Mouse (Mus musculus): ENCODE results near the gene Olfr64. TPM values are rescaled to one million over a fixed set of nuclear protein-coding genes. Genes with fewer than 3 reads are reported as not detected.

Olfr64 gene
- polyA plus RNA-seq, 1 experiment from 2014 or later: not detected

- no peaks in the 10 kb centered on the region for H3K27me3 ChIP-seq (replicated peaks)
- ATAC-seq (replicated peaks): no peak
- no peak overlapping the region for H3K9ac ChIP-seq
- H3K4me1 ChIP-seq: no peaks in the 10 kb centered on the region
- H3K9me3 ChIP-seq: no peaks in the 10 kb centered on the region
- no peak overlapping the region for H3K4me2 ChIP-seq
- no peaks in the 10 kb centered on the region for H3K36me3 ChIP-seq (replicated peaks)
- H3K4me3 ChIP-seq: no peak overlapping the region
- H3K27ac ChIP-seq: no peak overlapping the region
Observed at GRCm38 (mm10) chr7:103865716-103866115, 28.6 kb downstream of the Olfr64 start.

- 89% methylated on average over 3 of the region's 3 CpGs for WGBS
- no peaks in the 10 kb centered on the region for H3K9me3 ChIP-seq
- no peak overlapping the region for H3K9ac ChIP-seq
- H3K4me1 ChIP-seq: no peaks in the 10 kb centered on the region
- H3K4me2 ChIP-seq: no peak overlapping the region
- no peak for ATAC-seq (replicated peaks)
- H3K27ac ChIP-seq: no peak overlapping the region
- H3K27me3 ChIP-seq (replicated peaks): no peaks in the 10 kb centered on the region
- H3K4me3 ChIP-seq: no peak overlapping the region
- H3K36me3 ChIP-seq (replicated peaks): no peaks in the 10 kb centered on the region
Observed at GRCm38 (mm10) chr7:103861531-103861930, 32.8 kb downstream of the Olfr64 start.

- no peaks in the 10 kb centered on the region for H3K4me1 ChIP-seq
- no peak overlapping the region for H3K4me3 ChIP-seq
- ATAC-seq (replicated peaks): no peak
- no peak overlapping the region for H3K27ac ChIP-seq
- H3K27me3 ChIP-seq (replicated peaks): no peaks in the 10 kb centered on the region
- no peak overlapping the region for H3K9ac ChIP-seq
- WGBS: 76% methylated on average over 1 of the region's 1 CpGs
- H3K4me2 ChIP-seq: no peak overlapping the region
- no peaks in the 10 kb centered on the region for H3K9me3 ChIP-seq
- H3K36me3 ChIP-seq (replicated peaks): no peaks in the 10 kb centered on the region
Observed at GRCm38 (mm10) chr7:103860855-103861254, 33.4 kb downstream of the Olfr64 start.

- WGBS: 71% methylated on average over 2 of the region's 2 CpGs
- H3K4me2 ChIP-seq: no peak overlapping the region
- no peaks in the 10 kb centered on the region for H3K9me3 ChIP-seq
Observed at GRCm38 (mm10) chr7:103859076-103859475, 35.2 kb downstream of the Olfr64 start.

GRCm38 (mm10) chr7:103854669-103855068 is 39.6 kb downstream of the Olfr64 start:
- Histone ChIP-seq H3K27ac (no peak overlapping the region), H3K4me3 (no peak overlapping the region), H3K27me3 (replicated peaks) (no peaks in the 10 kb centered on the region), H3K4me1 (no peaks in the 10 kb centered on the region), H3K36me3 (replicated peaks) (no peaks in the 10 kb centered on the region), H3K4me2 (no peak overlapping the region), H3K9ac (no peak overlapping the region), H3K9me3 (no peaks in the 10 kb centered on the region)
- no peak for ATAC-seq (replicated peaks)
- WGBS: 73% methylated on average over 1 of the region's 1 CpGs

More at GRCm38 (mm10) chr7:103859076-103859475, 35.2 kb downstream of the Olfr64 start:
- no peak overlapping the region for H3K9ac ChIP-seq
- no peak overlapping the region for H3K27ac ChIP-seq
- no peak overlapping the region for H3K4me3 ChIP-seq
- H3K27me3 ChIP-seq (replicated peaks): no peaks in the 10 kb centered on the region
- ATAC-seq (replicated peaks): no peak
- H3K36me3 ChIP-seq (replicated peaks): no peaks in the 10 kb centered on the region
- H3K4me1 ChIP-seq: no peaks in the 10 kb centered on the region

GRCm38 (mm10) chr7:103853090-103853489 is 41.2 kb downstream of the Olfr64 start, which contains the start of gene Hbb-y:
Gene Hbb-y, minus strand, starts transcription at chr7:103853216.
- no peak for ATAC-seq (replicated peaks)
- H3K9ac ChIP-seq: no peak within 1 kb of the TSS
- no peak within 1 kb of the TSS for H3K27ac ChIP-seq
- no peak within 1 kb of the TSS for H3K4me2 ChIP-seq
- no peaks in the 10 kb centered on the region for H3K36me3 ChIP-seq (replicated peaks)
- H3K27me3 ChIP-seq (replicated peaks): no peaks in the 10 kb centered on the region
- WGBS: 78% methylated on average over 2 of the region's 2 CpGs
- H3K4me3 ChIP-seq: no peak within 1 kb of the TSS
- H3K9me3 ChIP-seq: no peaks in the 10 kb centered on the region
- no peaks in the 10 kb centered on the region for H3K4me1 ChIP-seq

GRCm38 (mm10) chr7:103844525-103845325 is 49.6 kb downstream of the Olfr64 start:
- 76% methylated on average over 2 of the region's 2 CpGs for WGBS
- no peak overlapping the region for H3K4me2 ChIP-seq
- H3K4me1 ChIP-seq: no peaks in the 10 kb centered on the region
- no peak overlapping the region for H3K9ac ChIP-seq
- no peaks in the 10 kb centered on the region for H3K27me3 ChIP-seq (replicated peaks)
- H3K36me3 ChIP-seq (replicated peaks): no peaks in the 10 kb centered on the region
- H3K27ac ChIP-seq: no peak overlapping the region
- no peak for ATAC-seq (replicated peaks)
- H3K9me3 ChIP-seq: no peaks in the 10 kb centered on the region
- H3K4me3 ChIP-seq: no peak overlapping the region

GRCm38 (mm10) chr7:103843034-103843433 is 51.3 kb downstream of the Olfr64 start, which contains the start of gene Hbb-bh1:
Gene Hbb-bh1, minus strand, starts transcription at chr7:103843164.
- no peak for ATAC-seq (replicated peaks)

GRCm38 (mm10) chr7:103840268-103840667 is 54.0 kb downstream of the Olfr64 start, which contains the start of gene Hbb-bh2:
Gene Hbb-bh2, minus strand, starts transcription at chr7:103840520.
- no peak within 1 kb of the TSS for H3K27ac ChIP-seq
- no peaks in the 10 kb centered on the region for H3K9me3 ChIP-seq
- H3K9ac ChIP-seq: no peak within 1 kb of the TSS
- no peak within 1 kb of the TSS for H3K4me3 ChIP-seq
- no peaks in the 10 kb centered on the region for H3K36me3 ChIP-seq (replicated peaks)
- 71% methylated on average over 3 of the region's 3 CpGs for WGBS
- H3K27me3 ChIP-seq (replicated peaks): no peaks in the 10 kb centered on the region
- H3K4me1 ChIP-seq: no peaks in the 10 kb centered on the region
- ATAC-seq (replicated peaks): no peak
- no peak within 1 kb of the TSS for H3K4me2 ChIP-seq

More at GRCm38 (mm10) chr7:103843034-103843433, 51.3 kb downstream of the Olfr64 start, which contains the start of gene Hbb-bh1:
- Histone ChIP-seq H3K4me2 (no peak within 1 kb of the TSS), H3K9ac (no peak within 1 kb of the TSS), H3K36me3 (replicated peaks) (no peaks in the 10 kb centered on the region), H3K4me1 (no peaks in the 10 kb centered on the region), H3K27me3 (replicated peaks) (no peaks in the 10 kb centered on the region), H3K9me3 (no peaks in the 10 kb centered on the region), H3K4me3 (no peak within 1 kb of the TSS), H3K27ac (no peak within 1 kb of the TSS)
- WGBS: 86% methylated on average over 2 of the region's 2 CpGs

Other genes with a start within 250 kb of the Olfr64 start
- not detected in 2 replicates for gene Olfr623, start 230.8 kb downstream of the Olfr64 start, polyA plus RNA-seq (2015; fragmentation: Nextera tagmentation; extraction: Ambion mirVana)
- 0.05 TPM in 1 of 2 replicates, not detected in the other for gene Olfr624, start 223.3 kb downstream of the Olfr64 start, polyA plus RNA-seq (2015; fragmentation: Nextera tagmentation; extraction: Ambion mirVana)
- not detected in 2 replicates for gene Olfr625-ps1, start 211.8 kb downstream of the Olfr64 start, polyA plus RNA-seq (2015; fragmentation: Nextera tagmentation; extraction: Ambion mirVana)
- not detected in 2 replicates for gene Olfr243, start 179.8 kb downstream of the Olfr64 start, polyA plus RNA-seq (2015; fragmentation: Nextera tagmentation; extraction: Ambion mirVana)
- gene Olfr628, start 164.1 kb downstream of the Olfr64 start, polyA plus RNA-seq (2015; fragmentation: Nextera tagmentation; extraction: Ambion mirVana): not detected in 2 replicates
- gene Olfr629, start 149.5 kb downstream of the Olfr64 start, polyA plus RNA-seq (2015; fragmentation: Nextera tagmentation; extraction: Ambion mirVana): not detected in 2 replicates
- gene Olfr630, start 137.2 kb downstream of the Olfr64 start, polyA plus RNA-seq (2015; fragmentation: Nextera tagmentation; extraction: Ambion mirVana): not detected in 2 replicates
- gene Olfr69, start 122.9 kb downstream of the Olfr64 start, polyA plus RNA-seq (2015; fragmentation: Nextera tagmentation; extraction: Ambion mirVana): not detected in 2 replicates
- not detected in 2 replicates for gene Olfr68, start 114.8 kb downstream of the Olfr64 start, polyA plus RNA-seq (2015; fragmentation: Nextera tagmentation; extraction: Ambion mirVana)
- gene Olfr67, start 102.7 kb downstream of the Olfr64 start, polyA plus RNA-seq (2015; fragmentation: Nextera tagmentation; extraction: Ambion mirVana): not detected in 2 replicates
- gene Hbb-bt, start 80.5 kb downstream of the Olfr64 start, polyA plus RNA-seq (2015; fragmentation: Nextera tagmentation; extraction: Ambion mirVana): 1,363 and 1,680 TPM in 2 replicates
- gene Hbb-bs, start 66.4 kb downstream of the Olfr64 start, polyA plus RNA-seq (2015; fragmentation: Nextera tagmentation; extraction: Ambion mirVana): 4,007 and 5,156 TPM in 2 replicates
- gene Hbb-bh2, start 54.0 kb downstream of the Olfr64 start, polyA plus RNA-seq (2015; fragmentation: Nextera tagmentation; extraction: Ambion mirVana): not detected in 2 replicates
- 1.8 and 2.5 TPM in 2 replicates for gene Hbb-bh1, start 51.3 kb downstream of the Olfr64 start, polyA plus RNA-seq (2015; fragmentation: Nextera tagmentation; extraction: Ambion mirVana)
- 155 and 221 TPM in 2 replicates for gene Hbb-y, start 41.3 kb downstream of the Olfr64 start, polyA plus RNA-seq (2015; fragmentation: Nextera tagmentation; extraction: Ambion mirVana)
- not detected in 2 replicates for gene Olfr66, start 8.2 kb downstream of the Olfr64 start, polyA plus RNA-seq (2015; fragmentation: Nextera tagmentation; extraction: Ambion mirVana)
- gene Olfr65, start 9.0 kb upstream of the Olfr64 start, polyA plus RNA-seq (2015; fragmentation: Nextera tagmentation; extraction: Ambion mirVana): not detected in 2 replicates
- gene Olfr631, start 34.3 kb upstream of the Olfr64 start, polyA plus RNA-seq (2015; fragmentation: Nextera tagmentation; extraction: Ambion mirVana): not detected in 2 replicates
- not detected in 2 replicates for gene Olfr632, start 39.9 kb upstream of the Olfr64 start, polyA plus RNA-seq (2015; fragmentation: Nextera tagmentation; extraction: Ambion mirVana)
- not detected in 2 replicates for gene Olfr633, start 50.0 kb upstream of the Olfr64 start, polyA plus RNA-seq (2015; fragmentation: Nextera tagmentation; extraction: Ambion mirVana)
- 0.01 and 0.03 TPM in 2 replicates for gene Olfr635, start 76.7 kb upstream of the Olfr64 start, polyA plus RNA-seq (2015; fragmentation: Nextera tagmentation; extraction: Ambion mirVana)
- not detected in 2 replicates for gene Olfr638, start 104.3 kb upstream of the Olfr64 start, polyA plus RNA-seq (2015; fragmentation: Nextera tagmentation; extraction: Ambion mirVana)
- gene Olfr639, start 122.8 kb upstream of the Olfr64 start, polyA plus RNA-seq (2015; fragmentation: Nextera tagmentation; extraction: Ambion mirVana): 0.04 TPM in 1 of 2 replicates, not detected in the other
- gene Olfr640, start 131.1 kb upstream of the Olfr64 start, polyA plus RNA-seq (2015; fragmentation: Nextera tagmentation; extraction: Ambion mirVana): not detected in 2 replicates
- not detected in 2 replicates for gene Olfr641, start 141.0 kb upstream of the Olfr64 start, polyA plus RNA-seq (2015; fragmentation: Nextera tagmentation; extraction: Ambion mirVana)
- not detected in 2 replicates for gene Olfr642, start 158.2 kb upstream of the Olfr64 start, polyA plus RNA-seq (2015; fragmentation: Nextera tagmentation; extraction: Ambion mirVana)
- not detected in 2 replicates for gene 4930516K23Rik, start 167.0 kb upstream of the Olfr64 start, polyA plus RNA-seq (2015; fragmentation: Nextera tagmentation; extraction: Ambion mirVana)
- not detected in 2 replicates for gene Olfr644, start 177.4 kb upstream of the Olfr64 start, polyA plus RNA-seq (2015; fragmentation: Nextera tagmentation; extraction: Ambion mirVana)
- not detected in 2 replicates for gene Olfr645, start 191.0 kb upstream of the Olfr64 start, polyA plus RNA-seq (2015; fragmentation: Nextera tagmentation; extraction: Ambion mirVana)
- not detected in 2 replicates for gene Olfr646, start 210.4 kb upstream of the Olfr64 start, polyA plus RNA-seq (2015; fragmentation: Nextera tagmentation; extraction: Ambion mirVana)
- not detected in 2 replicates for gene Ubqln5, start 235.3 kb upstream of the Olfr64 start, polyA plus RNA-seq (2015; fragmentation: Nextera tagmentation; extraction: Ambion mirVana)
- gene Olfr643, start 242.9 kb upstream of the Olfr64 start, polyA plus RNA-seq (2015; fragmentation: Nextera tagmentation; extraction: Ambion mirVana): not detected in 2 replicates
- not detected in 2 replicates for gene Ubqln3, start 248.8 kb upstream of the Olfr64 start, polyA plus RNA-seq (2015; fragmentation: Nextera tagmentation; extraction: Ambion mirVana)

Data from midbrain, embryonic 15.5 days (tissue).